Mouse (Mus musculus) embryonic facial prominence, embryonic 14.5 days (tissue): ENCODE results near the gene Irf2bpl. TPM values are rescaled to one million over a fixed set of nuclear protein-coding genes. Genes with fewer than 3 reads are reported as not detected.
A peak's percentile ranks its signal among the peaks of the same experiment; 100 is the strongest.

Experiments used
- ATAC-seq: fragments of 200-750 bp; cut with Nextera tagmentation; 2 replicates; pipeline ENCODE4 v1.8.0; 2017; ENCODE audit warnings: low read depth, moderate number of reproducible peaks, moderate TSS enrichment
- DNase-seq: peaks from one replicate; pipeline ENCODE4 v3.0.0-alpha.2; 2015; ENCODE audit warnings: low spot score
- H3K27ac ChIP-seq: fragments of 300-500 bp; sonication (generic); replicated peaks from 2 replicates; pipeline ENCODE4 v1.5.1; 2014; ENCODE audit warnings: low read depth, mild to moderate bottlenecking, low read length, moderate library complexity
- H3K27me3 ChIP-seq: fragments of 300-500 bp; sonication (generic); replicated peaks from 2 replicates; pipeline ENCODE4 v1.6.1; 2014; ENCODE audit warnings: low read length; ENCODE audit not compliant: control insufficient read depth, insufficient read depth
- H3K36me3 ChIP-seq: fragments of 300-500 bp; sonication (generic); 2 replicates; pipeline ENCODE4 v1.6.1; 2014; ENCODE audit warnings: low read length, mixed read lengths; ENCODE audit not compliant: control insufficient read depth, insufficient read depth
- H3K4me1 ChIP-seq: fragments of 300-500 bp; sonication (generic); 2 replicates; pipeline ENCODE4 v1.6.1; 2014; ENCODE audit warnings: antibody characterized with exemption, low read length; ENCODE audit not compliant: control insufficient read depth, insufficient read depth
- H3K4me2 ChIP-seq: fragments of 300-500 bp; sonication (generic); 2 replicates; pipeline ENCODE4 v1.6.1; 2014; ENCODE audit warnings: low read depth, mild to moderate bottlenecking, low read length, moderate library complexity, mixed read lengths
- H3K4me3 ChIP-seq: fragments of 300-500 bp; sonication (generic); 2 replicates; pipeline ENCODE4 v1.5.1; 2014; ENCODE audit warnings: low read depth, mild to moderate bottlenecking, low read length
- H3K9ac ChIP-seq: fragments of 300-500 bp; sonication (generic); 2 replicates; pipeline ENCODE4 v1.6.1; 2014; ENCODE audit warnings: low read depth, mild to moderate bottlenecking, low read length, moderate library complexity, mixed read lengths
- H3K9me3 ChIP-seq: fragments of 300-500 bp; sonication (generic); 2 replicates; pipeline ENCODE4 v1.6.1; 2016; ENCODE audit warnings: low read length; ENCODE audit not compliant: control insufficient read depth
- WGBS: fragments of 180-500 bp; shearing (Covaris S2); extraction: QIAGEN DNeasy Blood & Tissue Kit; methylation state at CpG from one replicate; pipeline ENCODE4 v1.1.7; 2014; 5-methylcytosine and 5-hydroxymethylcytosine counted together
- polyA plus RNA-seq: library from polyadenylated mRNA; unstranded; fragments of >200 nt; fragmentation: Nextera tagmentation; extraction: Ambion mirVana; gene quantifications from 2 replicates; pipeline ENCODE4 v1.2.1, GENCODE M21; 2014

Irf2bpl gene
- polyA plus RNA-seq, 1 experiment from 2014 or later: 33.8 TPM

GRCm38 (mm10) chr12:86835899-86836298, 48.7 kb downstream of the Irf2bpl start:
- Histone ChIP-seq H3K9ac (no peak overlapping the region), H3K4me2 (no peak overlapping the region), H3K4me3 (no peak overlapping the region), H3K27me3 (no peaks in the 10 kb centered on the region), H3K4me1 (peaks cover 22% of the 10 kb centered on the region), H3K36me3 (no peaks in the 10 kb centered on the region), H3K27ac (peak overlapping the region; percentile 73; the same call in 1 of the 2 replicates), H3K9me3 (no peaks in the 10 kb centered on the region)
- ATAC-seq (no peak), DNase-seq (no peak)
- WGBS: 85% methylated on average over 3 of the region's 3 CpGs

GRCm38 (mm10) chr12:86834416-86834772, 50.2 kb downstream of the Irf2bpl start:
- H3K4me3 ChIP-seq: no peak overlapping the region
- peaks cover 35% of the 10 kb centered on the region for H3K4me1 ChIP-seq
- 91% methylated on average over 3 of the region's 3 CpGs for WGBS
- no peaks in the 10 kb centered on the region for H3K36me3 ChIP-seq
- H3K27ac ChIP-seq: peak overlapping the region; percentile 39; the same call in 1 of the 2 replicates
- DNase-seq (no peak), ATAC-seq (no peak)
- no peaks in the 10 kb centered on the region for H3K27me3 ChIP-seq
- no peak overlapping the region for H3K4me2 ChIP-seq
- H3K9me3 ChIP-seq: no peaks in the 10 kb centered on the region
- H3K9ac ChIP-seq: no peak overlapping the region

GRCm38 (mm10) chr12:86833711-86834415, 50.7 kb downstream of the Irf2bpl start:
- H3K4me2 ChIP-seq: no peak overlapping the region
- H3K9me3 ChIP-seq: no peaks in the 10 kb centered on the region
- 0 out of 2 replicates have a peak overlapping the region, but pooled peaks have one; percentile 8 for H3K9ac ChIP-seq
- peak overlapping the region; percentile 39; the same call in 1 of the 2 replicates for H3K27ac ChIP-seq
- peaks cover 35% of the 10 kb centered on the region for H3K4me1 ChIP-seq
- no peak for ATAC-seq
- no peaks in the 10 kb centered on the region for H3K27me3 ChIP-seq
- no peak overlapping the region for H3K4me3 ChIP-seq
- H3K36me3 ChIP-seq: no peaks in the 10 kb centered on the region
- peak; percentile 79 for DNase-seq
- whole genome bisulfite sequencing: 63% methylated on average over 6 of the region's 6 CpGs

- no peaks in the 10 kb centered on the region for H3K27me3 ChIP-seq
- H3K4me3 ChIP-seq: no peak overlapping the region
- peak overlapping the region; percentile 45 for H3K27ac ChIP-seq
- no peaks in the 10 kb centered on the region for H3K36me3 ChIP-seq
- ATAC-seq (no peak), DNase-seq (no peak)
- 0 out of 2 replicates have a peak overlapping the region, but pooled peaks have one; percentile 45 for H3K4me2 ChIP-seq
- H3K9me3 ChIP-seq: no peaks in the 10 kb centered on the region
- peak overlapping the region; percentile 22; the same call in 1 of the 2 replicates for H3K9ac ChIP-seq
- 62% methylated on average over 11 of the region's 11 CpGs for WGBS
- H3K4me1 ChIP-seq: peaks cover 30% of the 10 kb centered on the region
Measured at GRCm38 (mm10) chr12:86832551-86833182, 51.9 kb downstream of the Irf2bpl start.

GRCm38 (mm10) chr12:86831591-86832550, 52.7 kb downstream of the Irf2bpl start:
- Histone ChIP-seq H3K4me1 (peaks cover 36% of the 10 kb centered on the region), H3K9ac (peak overlapping the region; percentile 22), H3K27ac (peak overlapping the region; percentile 61), H3K36me3 (no peaks in the 10 kb centered on the region), H3K4me3 (no peak overlapping the region), H3K9me3 (no peaks in the 10 kb centered on the region), H3K4me2 (peak overlapping the region; percentile 45), H3K27me3 (no peaks in the 10 kb centered on the region)
- peak; percentile 58 for ATAC-seq
- 31% methylated on average over 28 of the region's 32 CpGs for WGBS
- DNase-seq: peak; percentile 88

Other genes starting within 250 kb of the Irf2bpl start
- 11.0 and 12.3 TPM in 2 replicates for gene Vash1, start 206.1 kb downstream of the Irf2bpl start, polyA plus RNA-seq
- 12.9 TPM in 2 replicates for gene Angel1, start 158.3 kb downstream of the Irf2bpl start, polyA plus RNA-seq
- not detected in 2 replicates for gene Lrrc74a, start 150.4 kb downstream of the Irf2bpl start, polyA plus RNA-seq
- gene Cipc, start 62.2 kb upstream of the Irf2bpl start, polyA plus RNA-seq: 21.4 and 23.3 TPM in 2 replicates
- gene Zdhhc22, start 105.6 kb upstream of the Irf2bpl start, polyA plus RNA-seq: 2.3 and 3.2 TPM in 2 replicates
- 0.74 and 1.4 TPM in 2 replicates for gene Tmem63c, start 136.5 kb upstream of the Irf2bpl start, polyA plus RNA-seq
- 0.24 and 0.33 TPM in 2 replicates for gene Ngb, start 217.7 kb upstream of the Irf2bpl start, polyA plus RNA-seq